Mouse (Mus musculus): ENCODE measurements around the gene Slc12a3. TPM values are rescaled to one million over a fixed set of nuclear protein-coding genes. Genes with fewer than 3 reads are reported as not detected.
A peak's percentile ranks its signal among the peaks of the same experiment; 100 is the strongest.

Slc12a3 gene
- polyA plus RNA-seq (2015; fragmentation: Nextera tagmentation; extraction: Ambion mirVana): 0.08 and 0.13 TPM in 2 replicates

- Histone ChIP-seq H3K4me3 (ENCODE audit: low read length) (no peak within 1 kb of the TSS), H3K27ac (ENCODE audit: low read length) (no peak within 1 kb of the TSS), H3K9ac (ENCODE audit: low read length) (no peak within 1 kb of the TSS), H3K36me3 (ENCODE audit: control insufficient read depth, insufficient read depth, low read length) (no peaks in the 10 kb centered on the region), H3K4me2 (ENCODE audit: low read depth, low read length) (no peak within 1 kb of the TSS), H3K9me3 (ENCODE audit: control insufficient read depth, low read length) (no peaks in the 10 kb centered on the region), H3K4me1 (replicated peaks; ENCODE audit: control insufficient read depth, insufficient read depth, low read length) (no peaks in the 10 kb centered on the region; the same call in 1 of the 2 replicates), H3K27me3 (ENCODE audit: control insufficient read depth, insufficient read depth, low read depth, low read length) (no peaks in the 10 kb centered on the region)
- no peak for ATAC-seq (ENCODE audit: low read depth)
- WGBS: 74% methylated on average over 21 of the region's 21 CpGs
Observed at GRCm38 (mm10) chr8:94328932-94329728, at the start of gene Slc12a3. Gene Slc12a3, plus strand, starts transcription at chr8:94329201.

DNA sequence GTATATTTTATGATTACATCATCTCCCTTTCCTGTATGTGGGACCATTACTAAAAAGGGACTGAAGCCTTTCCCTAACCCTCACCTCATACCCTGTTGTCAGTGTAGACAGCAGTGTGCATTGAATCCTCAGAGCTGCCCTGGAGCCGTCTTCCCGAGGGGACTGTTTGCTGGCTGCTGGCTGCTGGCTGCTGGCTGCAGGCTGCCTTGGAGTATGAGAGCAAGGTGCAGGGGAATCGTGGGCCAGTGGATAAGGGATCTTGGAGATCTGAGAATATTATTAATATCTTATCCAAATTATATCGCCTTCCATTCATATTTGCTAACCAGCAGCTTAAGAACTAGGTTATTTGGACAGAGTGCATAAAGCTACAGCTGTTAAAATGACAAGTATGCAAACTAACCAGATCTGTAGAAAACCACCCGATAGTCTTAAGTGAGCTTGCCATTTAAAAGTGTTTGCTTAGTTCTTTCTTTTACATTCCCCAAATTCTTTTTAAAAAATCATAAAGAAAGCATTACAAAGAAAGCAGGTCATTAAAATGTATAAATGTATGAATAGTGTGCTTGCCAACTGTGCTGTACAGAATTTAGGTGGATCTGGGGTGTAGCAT lies 48.9 kb upstream of the Slc12a3 start:
- H3K36me3 ChIP-seq (ENCODE audit: control insufficient read depth, insufficient read depth, low read length): no peaks in the 10 kb centered on the region
- peak overlapping the region; percentile 80 for H3K27ac ChIP-seq (ENCODE audit: low read length)
- WGBS: 47% methylated on average over 5 of the region's 5 CpGs
- peak; percentile 82 for ATAC-seq (ENCODE audit: low read depth)
- H3K4me3 ChIP-seq (ENCODE audit: low read length): no peak overlapping the region
- H3K4me2 ChIP-seq (ENCODE audit: low read depth, low read length): no peak overlapping the region
- H3K9me3 ChIP-seq (ENCODE audit: control insufficient read depth, low read length): no peaks in the 10 kb centered on the region
- H3K4me1 ChIP-seq (replicated peaks; ENCODE audit: control insufficient read depth, insufficient read depth, low read length): peaks cover 6% of the 10 kb centered on the region
- H3K9ac ChIP-seq (ENCODE audit: low read length): no peak overlapping the region
- no peaks in the 10 kb centered on the region for H3K27me3 ChIP-seq (ENCODE audit: control insufficient read depth, insufficient read depth, low read depth, low read length)

DNA sequence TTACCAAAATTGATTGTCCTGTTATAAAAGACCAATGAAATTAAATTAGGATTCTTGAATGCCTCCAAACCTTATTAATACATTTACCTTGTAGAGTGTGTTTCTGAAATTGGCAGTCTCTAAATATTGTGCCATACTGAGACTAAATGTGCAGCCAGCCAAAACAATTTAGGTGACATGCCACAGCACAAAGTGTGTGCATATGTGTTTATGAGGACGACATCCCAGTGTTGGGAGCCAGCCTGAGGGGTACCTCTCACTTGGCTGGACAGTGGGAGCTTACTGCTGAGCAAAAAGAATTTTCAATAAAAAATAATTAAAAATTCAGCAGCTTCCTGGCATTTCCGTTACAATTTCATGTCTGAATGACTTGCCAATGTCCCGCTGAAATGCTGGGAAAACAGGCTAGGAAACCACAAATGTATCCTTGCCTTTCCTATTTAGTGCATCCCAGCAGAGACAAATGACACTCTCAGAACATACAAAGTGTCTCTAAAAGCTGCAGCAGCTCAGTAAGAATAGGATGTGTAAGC lies 46.5 kb upstream of the Slc12a3 start:
- no peak for ATAC-seq (ENCODE audit: low read depth)
- H3K4me3 ChIP-seq (ENCODE audit: low read length): no peak overlapping the region
- WGBS: 84% methylated on average over 3 of the region's 3 CpGs

DNA sequence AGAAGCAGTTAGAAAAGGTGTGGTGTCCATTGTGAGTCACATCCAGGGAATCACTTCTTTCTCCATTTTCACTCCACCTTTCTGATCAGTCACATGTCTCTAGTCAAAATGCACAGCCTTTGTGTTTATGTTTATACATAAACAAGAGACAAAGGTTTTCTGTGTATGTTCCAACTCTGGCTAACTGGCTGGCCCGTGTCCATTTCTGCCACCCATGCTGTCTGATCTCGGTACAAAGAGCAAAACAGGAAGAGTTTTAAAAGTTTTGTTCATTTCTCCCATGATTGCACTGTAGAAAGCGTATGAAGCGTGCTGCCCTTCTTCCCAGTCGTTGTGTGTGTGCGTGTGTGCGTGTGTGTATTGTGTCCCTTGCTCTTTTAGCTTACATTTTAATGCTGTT lies 44.8 kb upstream of the Slc12a3 start:
- peaks cover 8% of the 10 kb centered on the region for H3K4me1 ChIP-seq (replicated peaks; ENCODE audit: control insufficient read depth, insufficient read depth, low read length)
- no peaks in the 10 kb centered on the region for H3K9me3 ChIP-seq (ENCODE audit: control insufficient read depth, low read length)
- 66% methylated on average over 7 of the region's 7 CpGs for WGBS
- H3K36me3 ChIP-seq (ENCODE audit: control insufficient read depth, insufficient read depth, low read length): no peaks in the 10 kb centered on the region
- ATAC-seq (ENCODE audit: low read depth): no peak
- no peaks in the 10 kb centered on the region for H3K27me3 ChIP-seq (ENCODE audit: control insufficient read depth, insufficient read depth, low read depth, low read length)
- no peak overlapping the region for H3K4me2 ChIP-seq (ENCODE audit: low read depth, low read length)
- no peak overlapping the region for H3K9ac ChIP-seq (ENCODE audit: low read length)
- H3K4me3 ChIP-seq (ENCODE audit: low read length): no peak overlapping the region
- no peak overlapping the region for H3K27ac ChIP-seq (ENCODE audit: low read length)

More for the DNA sequence above, 46.5 kb upstream of the Slc12a3 start:
- Histone ChIP-seq H3K27ac (ENCODE audit: low read length) (no peak overlapping the region), H3K4me1 (replicated peaks; ENCODE audit: control insufficient read depth, insufficient read depth, low read length) (peaks cover 6% of the 10 kb centered on the region), H3K4me2 (ENCODE audit: low read depth, low read length) (no peak overlapping the region), H3K9ac (ENCODE audit: low read length) (no peak overlapping the region), H3K36me3 (ENCODE audit: control insufficient read depth, insufficient read depth, low read length) (no peaks in the 10 kb centered on the region), H3K9me3 (ENCODE audit: control insufficient read depth, low read length) (no peaks in the 10 kb centered on the region), H3K27me3 (ENCODE audit: control insufficient read depth, insufficient read depth, low read depth, low read length) (no peaks in the 10 kb centered on the region)

- no peak overlapping the region for H3K27ac ChIP-seq (ENCODE audit: low read length)
- WGBS: 90% methylated on average over 5 of the region's 5 CpGs
Observed at GRCm38 (mm10) chr8:94290606-94291005, 38.4 kb upstream of the Slc12a3 start.

DNA sequence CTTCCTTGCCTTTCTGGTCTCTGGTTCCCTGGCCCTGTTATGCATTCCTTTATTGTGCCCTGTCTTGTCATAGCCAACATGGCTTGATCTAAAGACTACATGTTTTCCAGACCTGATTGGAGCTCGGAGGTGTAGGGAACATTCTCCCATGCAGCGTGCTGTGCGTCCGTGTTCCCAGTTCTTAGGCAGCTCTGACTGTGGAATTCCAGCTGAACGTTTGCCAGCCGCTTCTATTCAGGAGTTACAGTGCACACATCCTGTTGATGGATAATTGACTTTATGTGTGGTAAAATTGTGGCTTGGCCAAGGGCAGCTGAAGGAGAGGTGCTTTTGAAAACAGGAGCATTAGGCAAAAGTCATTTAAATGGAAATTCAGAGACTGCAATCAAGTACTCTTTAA lies 36.9 kb upstream of the Slc12a3 start:
- H3K4me2 ChIP-seq (ENCODE audit: low read depth, low read length): no peak overlapping the region
- H3K36me3 ChIP-seq (ENCODE audit: control insufficient read depth, insufficient read depth, low read length): no peaks in the 10 kb centered on the region
- H3K27ac ChIP-seq (ENCODE audit: low read length): peak overlapping the region; percentile 70
- no peaks in the 10 kb centered on the region for H3K9me3 ChIP-seq (ENCODE audit: control insufficient read depth, low read length)
- no peaks in the 10 kb centered on the region for H3K27me3 ChIP-seq (ENCODE audit: control insufficient read depth, insufficient read depth, low read depth, low read length)
- ATAC-seq (ENCODE audit: low read depth): no peak
- 45% methylated on average over 6 of the region's 6 CpGs for WGBS
- H3K4me1 ChIP-seq (replicated peaks; ENCODE audit: control insufficient read depth, insufficient read depth, low read length): peaks cover 26% of the 10 kb centered on the region
- H3K4me3 ChIP-seq (ENCODE audit: low read length): no peak overlapping the region
- peak overlapping the region; percentile 43; the same call in 1 of the 2 replicates for H3K9ac ChIP-seq (ENCODE audit: low read length)

More at GRCm38 (mm10) chr8:94290606-94291005, 38.4 kb upstream of the Slc12a3 start:
- Histone ChIP-seq H3K4me1 (replicated peaks; ENCODE audit: control insufficient read depth, insufficient read depth, low read length) (peaks cover 17% of the 10 kb centered on the region), H3K27me3 (ENCODE audit: control insufficient read depth, insufficient read depth, low read depth, low read length) (no peaks in the 10 kb centered on the region), H3K9ac (ENCODE audit: low read length) (no peak overlapping the region), H3K36me3 (ENCODE audit: control insufficient read depth, insufficient read depth, low read length) (no peaks in the 10 kb centered on the region), H3K9me3 (ENCODE audit: control insufficient read depth, low read length) (no peaks in the 10 kb centered on the region), H3K4me2 (ENCODE audit: low read depth, low read length) (no peak overlapping the region), H3K4me3 (ENCODE audit: low read length) (no peak overlapping the region)
- no peak for ATAC-seq (ENCODE audit: low read depth)

- H3K9ac ChIP-seq (ENCODE audit: low read length): no peak overlapping the region
- H3K27me3 ChIP-seq (ENCODE audit: control insufficient read depth, insufficient read depth, low read depth, low read length): no peaks in the 10 kb centered on the region
- ATAC-seq (ENCODE audit: low read depth): no peak
- H3K36me3 ChIP-seq (ENCODE audit: control insufficient read depth, insufficient read depth, low read length): no peaks in the 10 kb centered on the region
- 86% methylated on average over 8 of the region's 8 CpGs for WGBS
- no peak overlapping the region for H3K4me3 ChIP-seq (ENCODE audit: low read length)
- H3K4me1 ChIP-seq (replicated peaks; ENCODE audit: control insufficient read depth, insufficient read depth, low read length): peaks cover 29% of the 10 kb centered on the region
- H3K9me3 ChIP-seq (ENCODE audit: control insufficient read depth, low read length): no peaks in the 10 kb centered on the region
- H3K27ac ChIP-seq (ENCODE audit: low read length): no peak overlapping the region
- no peak overlapping the region for H3K4me2 ChIP-seq (ENCODE audit: low read depth, low read length)
Observed at GRCm38 (mm10) chr8:94292626-94293025, 36.4 kb upstream of the Slc12a3 start.

- WGBS: 51% methylated on average over 6 of the region's 6 CpGs
- no peaks in the 10 kb centered on the region for H3K27me3 ChIP-seq (ENCODE audit: control insufficient read depth, insufficient read depth, low read depth, low read length)
- no peak overlapping the region for H3K4me3 ChIP-seq (ENCODE audit: low read length)
- no peak overlapping the region for H3K9ac ChIP-seq (ENCODE audit: low read length)
- H3K27ac ChIP-seq (ENCODE audit: low read length): peak overlapping the region; percentile 82
- ATAC-seq (ENCODE audit: low read depth): peak; percentile 75
- H3K4me2 ChIP-seq (ENCODE audit: low read depth, low read length): no peak overlapping the region
- H3K36me3 ChIP-seq (ENCODE audit: control insufficient read depth, insufficient read depth, low read length): no peaks in the 10 kb centered on the region
- peaks cover 27% of the 10 kb centered on the region for H3K4me1 ChIP-seq (replicated peaks; ENCODE audit: control insufficient read depth, insufficient read depth, low read length)
- no peaks in the 10 kb centered on the region for H3K9me3 ChIP-seq (ENCODE audit: control insufficient read depth, low read length)
Observed at GRCm38 (mm10) chr8:94295687-94296086, 33.3 kb upstream of the Slc12a3 start.

DNA sequence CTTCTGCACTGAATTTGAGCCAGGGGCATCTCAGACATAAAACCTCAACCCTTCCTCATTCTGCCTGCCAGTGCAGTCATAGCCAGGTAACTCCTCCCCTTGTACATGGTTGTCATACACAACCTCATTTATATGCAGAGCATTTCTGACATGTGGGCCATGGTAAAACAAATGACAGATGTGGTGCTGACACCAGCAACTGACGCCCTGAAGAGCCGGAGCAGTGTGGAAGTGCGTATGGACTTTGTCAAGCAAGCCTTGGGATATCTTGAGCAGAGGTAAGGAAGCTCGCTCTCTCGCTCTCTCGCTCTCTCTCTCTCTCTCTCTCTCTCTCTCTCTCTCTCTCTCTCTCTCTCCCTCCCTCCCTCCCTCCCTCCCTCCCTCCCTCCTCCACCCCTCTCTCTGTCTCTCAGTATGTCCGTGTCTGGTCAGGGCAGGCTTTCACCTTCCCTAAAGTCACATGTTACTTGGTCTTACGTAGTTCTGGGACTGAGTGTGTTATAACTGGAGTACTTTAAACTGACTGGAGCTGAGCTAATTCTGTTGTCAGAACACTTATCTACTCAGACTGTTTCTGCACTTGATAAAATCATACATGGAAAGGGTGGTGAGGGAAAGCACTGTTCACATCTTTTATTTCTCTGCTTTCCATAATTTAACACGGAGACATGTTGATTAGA lies 32.5 kb upstream of the Slc12a3 start:
- no peaks in the 10 kb centered on the region for H3K36me3 ChIP-seq (ENCODE audit: control insufficient read depth, insufficient read depth, low read length)
- H3K4me3 ChIP-seq (ENCODE audit: low read length): no peak overlapping the region
- ATAC-seq (ENCODE audit: low read depth): peak; percentile 8; the same call in 1 of the 2 replicates
- H3K4me1 ChIP-seq (replicated peaks; ENCODE audit: control insufficient read depth, insufficient read depth, low read length): peaks cover 32% of the 10 kb centered on the region
- no peaks in the 10 kb centered on the region for H3K27me3 ChIP-seq (ENCODE audit: control insufficient read depth, insufficient read depth, low read depth, low read length)
- WGBS: 61% methylated on average over 9 of the region's 9 CpGs
- no peak overlapping the region for H3K4me2 ChIP-seq (ENCODE audit: low read depth, low read length)
- H3K9ac ChIP-seq (ENCODE audit: low read length): no peak overlapping the region
- H3K27ac ChIP-seq (ENCODE audit: low read length): peak overlapping the region; percentile 82
- H3K9me3 ChIP-seq (ENCODE audit: control insufficient read depth, low read length): no peaks in the 10 kb centered on the region

All from lung, embryonic 16.5 days (tissue).